Mouse (Mus musculus) ovary, postnatal 10 days (tissue): ENCODE measurements around the gene Ube3b.

ENCODE experiments used
- DNase-seq: peaks from one replicate; pipeline ENCODE4 v3.0.0; 2022; ENCODE audit warnings: low spot score

Gene Ube3b

DNA sequence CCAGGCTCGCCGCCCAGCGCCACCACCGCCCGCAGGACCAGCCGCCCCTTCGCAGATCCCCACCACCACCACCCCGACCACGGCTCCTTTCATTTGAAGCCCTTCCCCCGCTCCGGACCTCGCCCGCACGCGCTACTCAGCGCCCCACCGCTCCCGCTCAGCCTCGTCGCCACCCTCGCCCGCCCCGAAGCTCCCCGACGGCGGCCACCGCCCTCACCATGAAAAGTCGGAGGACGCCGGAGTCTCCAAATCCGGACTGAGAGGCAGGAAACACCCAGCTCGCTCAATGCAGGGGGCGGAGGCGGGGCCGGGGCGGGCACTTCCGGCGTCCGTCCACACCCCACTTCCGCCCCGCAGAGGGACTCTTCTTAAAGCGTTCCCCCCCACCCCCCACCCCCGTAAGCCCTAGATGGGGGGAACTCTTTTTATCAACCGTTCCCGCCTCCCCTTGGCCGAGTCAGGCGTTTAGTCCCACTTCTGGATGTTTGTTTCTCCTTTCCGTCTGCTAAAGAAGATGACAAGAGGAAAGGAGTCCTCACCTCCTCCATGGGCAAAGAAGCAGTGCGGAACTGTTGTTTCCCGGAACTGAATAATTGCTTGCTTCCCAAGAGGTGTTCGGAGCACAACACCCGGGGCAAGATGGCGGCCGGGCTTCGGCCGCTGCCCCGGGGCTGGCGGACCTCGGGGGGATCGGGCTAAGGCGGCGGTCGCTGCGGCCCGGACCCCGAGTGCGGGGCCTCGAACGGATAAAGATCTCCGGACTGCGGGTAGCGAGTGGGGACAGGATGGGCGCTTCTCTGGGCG lies at the start of gene Ube3b, which contains the start of gene Kctd10:
Ube3b (plus strand) TSS at position 399 of the 804 bp plus-strand sequence.
Kctd10 (minus strand) TSS at position 300 of the 804 bp plus-strand sequence.
- peak; percentile 72 for DNase-seq

DNA sequence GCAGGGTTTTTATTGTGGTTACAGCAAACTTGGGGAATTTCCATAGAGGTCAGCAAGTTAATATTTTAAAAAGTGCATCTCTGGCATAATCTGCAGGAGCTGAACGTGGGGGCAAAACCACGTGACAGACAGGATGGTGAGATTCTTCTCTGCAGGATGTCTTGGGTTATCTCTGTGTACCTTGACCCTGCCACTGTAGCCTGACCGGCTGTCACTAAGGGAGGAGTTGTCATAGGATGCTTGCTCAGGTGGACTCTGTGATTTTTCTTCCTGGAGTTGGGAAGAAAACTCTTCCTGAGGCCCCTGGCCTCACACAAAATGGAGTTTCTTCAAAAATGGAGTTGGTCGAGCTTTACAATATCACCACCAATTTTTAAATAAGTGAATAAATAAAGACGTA lies 37.4 kb upstream of the Ube3b start:
- no peak for DNase-seq

DNA sequence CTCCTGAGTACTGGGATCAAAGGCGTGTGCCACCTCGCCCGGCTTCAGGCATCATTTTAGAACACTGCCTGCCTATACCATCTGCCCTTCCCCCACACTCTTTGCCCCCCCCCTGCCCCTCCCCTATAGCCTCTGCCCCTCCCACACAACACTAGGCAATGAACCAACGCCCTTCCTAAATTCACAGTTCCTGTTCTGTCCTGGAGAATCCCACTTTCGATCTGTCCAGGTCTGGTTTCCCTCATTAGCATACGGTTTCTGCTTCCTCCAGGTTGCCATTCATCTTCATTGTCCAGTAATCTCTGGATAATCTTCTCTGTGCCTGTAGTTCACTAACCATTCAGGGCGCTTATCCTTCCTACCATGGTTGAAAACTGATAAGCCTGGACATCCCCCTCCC lies 36.8 kb upstream of the Ube3b start:
- no peak for DNase-seq

DNA sequence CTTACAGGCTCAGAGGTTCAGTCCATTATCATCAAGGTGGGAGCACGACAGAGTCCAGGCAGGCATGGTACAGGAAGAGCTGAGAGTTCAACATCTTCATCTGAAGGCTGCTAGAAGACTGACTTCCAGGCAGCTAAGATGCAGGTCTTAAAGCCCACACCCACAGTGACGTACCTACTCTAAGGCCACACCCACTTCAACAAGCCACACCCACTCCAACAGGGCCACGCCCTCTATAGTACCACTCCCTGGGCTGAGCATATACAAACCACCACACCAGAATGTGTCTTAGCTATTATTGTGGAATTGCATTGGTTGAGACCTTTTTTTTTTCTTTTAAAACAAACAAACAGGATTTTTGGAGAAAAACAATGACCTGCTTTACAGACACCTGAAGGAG lies 34.9 kb upstream of the Ube3b start:
- no peak for DNase-seq

- no peak for DNase-seq
Observed at GRCm38 (mm10) chr5:114347005-114347404, 33.4 kb upstream of the Ube3b start.

DNA sequence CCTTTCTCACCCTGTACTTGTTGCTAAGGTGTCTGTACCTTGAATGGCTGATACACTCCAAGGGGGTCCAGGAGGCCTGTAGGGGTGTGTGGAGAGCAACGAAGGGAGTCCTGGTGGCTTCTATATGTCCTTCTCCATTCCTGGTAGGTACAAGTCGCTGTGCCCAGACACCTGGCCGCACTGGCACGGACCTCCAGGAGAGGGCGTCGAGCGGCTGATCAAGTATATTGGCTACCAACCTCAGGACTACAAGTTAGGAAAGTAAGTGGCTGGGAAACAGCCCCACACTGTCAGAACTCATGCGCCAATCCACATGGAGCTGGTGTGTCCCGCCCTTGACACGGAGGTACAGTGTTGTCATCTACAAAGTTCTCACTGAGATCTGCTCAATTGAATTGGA lies 28.9 kb upstream of the Ube3b start:
- no peak for DNase-seq

DNA sequence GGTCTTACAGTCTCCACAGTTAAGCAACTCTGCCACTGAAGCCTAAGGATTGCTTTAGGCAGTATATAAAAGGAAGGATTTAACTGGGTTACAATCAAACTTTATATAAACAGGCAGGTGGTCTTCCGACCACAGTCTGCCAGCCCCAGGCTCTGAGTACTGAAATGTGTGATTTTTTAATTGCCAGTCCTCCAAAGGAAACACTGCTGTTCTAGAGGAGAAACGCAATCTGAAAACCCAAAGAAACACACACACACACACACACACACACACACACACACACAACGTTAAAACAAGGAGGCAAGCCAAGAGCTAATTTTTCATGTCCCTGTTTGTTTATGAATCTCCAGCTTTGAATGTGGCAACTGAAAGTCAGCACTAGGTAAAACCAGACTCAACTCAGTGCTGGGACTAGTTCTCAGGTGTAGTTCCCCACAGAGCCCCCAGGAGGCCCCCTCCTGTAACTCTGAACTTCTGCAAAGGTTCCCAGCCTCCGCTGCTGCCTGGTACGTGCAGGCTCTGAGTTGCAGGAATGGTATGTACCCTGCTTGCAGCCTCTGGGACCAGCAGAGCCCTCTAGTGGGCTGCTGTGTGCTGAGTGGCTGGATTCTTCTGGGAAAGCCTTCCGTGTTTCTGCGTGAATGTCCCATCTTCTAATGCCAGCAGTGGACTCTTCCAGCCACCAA lies 24.0 kb upstream of the Ube3b start:
- DNase-seq = no peak

DNA sequence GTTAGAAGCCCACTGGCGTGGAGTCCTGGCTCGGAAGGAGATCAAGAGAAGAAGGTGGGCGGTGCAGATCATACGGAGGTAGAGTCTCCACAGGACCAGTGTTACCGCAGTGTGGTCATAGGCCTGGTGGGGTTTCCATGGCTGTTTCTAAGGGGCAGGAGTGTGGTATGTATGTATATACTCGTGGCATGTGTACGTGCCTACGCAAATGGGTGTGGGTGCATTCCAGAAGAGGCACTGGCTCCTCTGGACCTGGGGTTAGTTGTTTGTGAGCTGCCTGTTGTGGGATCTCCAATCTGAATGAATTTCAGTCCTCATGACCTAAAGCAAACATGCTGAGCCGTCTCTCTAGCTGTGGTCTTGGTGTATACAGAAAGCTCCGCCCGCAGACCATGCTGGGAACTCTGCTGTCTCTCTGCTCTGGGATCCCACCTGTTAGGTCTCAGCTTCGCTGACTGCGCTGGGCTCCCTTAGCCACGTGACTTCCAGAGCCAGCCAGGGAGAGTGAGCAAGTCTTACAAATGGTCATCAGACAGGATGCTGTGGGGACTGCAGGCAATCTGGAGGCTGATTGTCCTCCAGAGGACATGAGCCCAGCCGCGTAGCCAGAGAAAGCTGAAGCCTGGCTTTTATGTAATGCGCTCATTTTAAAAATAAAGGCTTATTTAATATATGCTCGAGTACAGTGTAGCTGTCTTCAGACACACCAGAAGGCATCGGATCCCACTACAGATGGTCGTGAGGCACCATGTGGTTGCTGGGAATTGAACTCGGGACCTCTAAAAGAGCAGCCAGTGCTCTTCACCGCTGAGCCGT lies 23.3 kb upstream of the Ube3b start:
- no peak for DNase-seq

DNA sequence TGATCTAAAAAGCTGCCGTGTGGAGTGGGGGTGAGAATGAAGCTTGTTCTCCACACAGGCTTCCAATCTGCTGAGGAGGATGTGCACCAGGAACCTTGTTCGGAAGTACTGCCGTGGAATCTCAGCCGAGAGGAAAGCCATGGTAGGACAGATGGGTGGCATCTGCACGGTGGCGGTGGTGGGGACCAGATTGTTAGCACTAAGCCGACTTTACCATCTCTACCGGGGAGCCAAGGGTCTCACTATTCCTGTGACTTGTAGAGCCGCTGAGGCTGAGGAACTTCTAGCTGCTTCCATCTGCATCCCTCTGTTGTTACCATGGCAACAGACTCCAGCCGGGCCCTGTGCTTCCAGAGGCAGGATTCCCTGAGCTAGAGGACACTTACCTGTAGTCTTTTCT lies 21.6 kb upstream of the Ube3b start:
- no peak for DNase-seq

DNA sequence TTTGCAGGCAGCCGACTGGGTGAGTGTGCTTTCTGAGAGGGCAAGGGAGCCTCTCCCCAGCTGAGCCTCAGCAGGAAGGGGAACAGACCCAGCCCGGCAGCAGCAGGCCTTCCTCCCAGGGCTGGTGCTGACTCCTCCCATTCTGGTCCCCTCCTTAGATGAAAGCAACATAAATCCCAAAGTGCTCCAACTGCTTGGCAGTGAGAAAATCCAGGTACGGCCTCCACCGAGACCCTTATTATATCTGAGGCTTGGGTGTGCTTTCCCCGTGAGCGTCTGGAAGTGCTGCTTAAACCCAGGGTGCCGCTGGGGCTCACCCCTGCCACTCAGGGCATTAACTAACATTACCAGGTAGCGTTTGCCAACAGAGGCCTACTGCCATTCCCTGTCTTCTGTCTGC lies 20.8 kb upstream of the Ube3b start:
- no peak for DNase-seq

GRCm38 (mm10) chr5:114360968-114361367 lies 19.4 kb upstream of the Ube3b start:
- DNase-seq = no peak

GRCm38 (mm10) chr5:114365043-114365752 lies 15.2 kb upstream of the Ube3b start:
- DNase-seq = no peak

DNA sequence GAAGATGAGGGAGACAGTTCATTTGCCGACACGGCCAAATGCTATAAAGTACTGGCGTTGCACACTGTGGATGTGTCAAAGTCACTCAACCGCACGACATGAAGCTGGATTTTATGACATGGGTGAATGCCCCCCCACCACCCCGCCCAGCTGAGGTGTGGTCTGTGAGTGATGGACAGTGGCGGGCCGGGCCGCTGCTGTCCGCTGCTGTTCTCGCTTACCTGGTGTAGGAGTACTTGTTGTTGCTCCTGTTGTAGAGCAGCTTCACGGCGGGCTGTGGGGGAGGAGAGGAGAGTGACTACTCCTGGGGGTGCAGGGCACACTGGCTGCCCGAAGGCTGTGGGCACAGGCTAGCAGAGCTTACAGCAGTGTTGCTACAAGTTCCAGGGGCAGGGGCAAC lies 12.3 kb upstream of the Ube3b start:
- no peak for DNase-seq

DNA sequence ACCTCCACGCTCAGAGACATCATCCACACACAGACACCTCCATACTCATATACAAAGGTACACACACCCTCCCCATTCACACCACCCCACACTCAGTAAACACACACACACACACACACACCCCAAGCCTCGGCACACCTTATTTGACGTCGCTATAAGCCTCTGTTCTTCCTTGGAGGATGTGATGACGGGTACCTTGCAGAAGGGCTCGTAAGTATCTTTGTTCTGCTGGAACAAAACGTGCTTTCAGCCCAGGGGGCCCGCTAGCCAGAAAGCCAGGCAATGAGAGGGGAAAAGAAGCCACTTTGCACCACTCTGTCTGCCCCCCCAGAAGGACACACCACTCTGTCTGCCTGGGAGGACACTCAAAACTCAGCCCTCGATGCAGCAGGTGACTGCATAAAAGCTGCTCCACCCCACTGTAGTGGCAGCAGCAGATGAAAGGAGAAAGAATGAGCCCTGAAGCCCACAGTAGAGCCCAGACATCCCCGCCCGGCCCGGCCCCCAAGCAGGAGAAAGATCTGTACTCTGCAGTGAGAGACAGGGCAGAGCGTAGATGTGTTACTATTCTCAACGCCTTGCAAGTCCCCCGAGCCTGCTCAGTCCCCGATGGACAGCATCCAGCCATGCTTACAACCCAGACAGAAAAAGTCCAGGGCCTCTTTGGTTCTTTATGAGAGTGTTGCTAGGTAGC lies 11.5 kb upstream of the Ube3b start:
- DNase-seq = no peak

GRCm38 (mm10) chr5:114369921-114370320 lies 10.5 kb upstream of the Ube3b start:
- DNase-seq = no peak

- no peak for DNase-seq
Observed at GRCm38 (mm10) chr5:114370371-114370776, 10.0 kb upstream of the Ube3b start.

DNA sequence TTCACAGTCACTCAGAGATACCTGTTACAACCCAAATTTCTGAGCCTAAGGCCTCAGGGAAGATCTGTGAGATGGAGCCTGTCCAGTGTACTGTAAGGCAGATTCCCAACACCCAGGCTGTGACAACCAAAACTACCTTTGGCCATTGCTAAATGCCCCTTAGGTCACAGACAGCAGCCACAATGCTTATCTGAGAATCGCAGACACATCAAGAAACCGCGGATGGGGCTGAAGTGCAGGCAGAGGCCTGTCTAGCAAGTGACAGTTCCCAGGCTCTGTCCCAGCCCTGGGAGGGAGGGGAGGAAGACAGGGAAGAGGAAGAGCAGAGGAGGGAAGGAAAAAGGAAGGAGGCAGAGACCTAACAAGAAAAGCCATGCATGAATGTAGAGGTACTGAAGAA lies 9.1 kb upstream of the Ube3b start:
- no peak for DNase-seq

DNA sequence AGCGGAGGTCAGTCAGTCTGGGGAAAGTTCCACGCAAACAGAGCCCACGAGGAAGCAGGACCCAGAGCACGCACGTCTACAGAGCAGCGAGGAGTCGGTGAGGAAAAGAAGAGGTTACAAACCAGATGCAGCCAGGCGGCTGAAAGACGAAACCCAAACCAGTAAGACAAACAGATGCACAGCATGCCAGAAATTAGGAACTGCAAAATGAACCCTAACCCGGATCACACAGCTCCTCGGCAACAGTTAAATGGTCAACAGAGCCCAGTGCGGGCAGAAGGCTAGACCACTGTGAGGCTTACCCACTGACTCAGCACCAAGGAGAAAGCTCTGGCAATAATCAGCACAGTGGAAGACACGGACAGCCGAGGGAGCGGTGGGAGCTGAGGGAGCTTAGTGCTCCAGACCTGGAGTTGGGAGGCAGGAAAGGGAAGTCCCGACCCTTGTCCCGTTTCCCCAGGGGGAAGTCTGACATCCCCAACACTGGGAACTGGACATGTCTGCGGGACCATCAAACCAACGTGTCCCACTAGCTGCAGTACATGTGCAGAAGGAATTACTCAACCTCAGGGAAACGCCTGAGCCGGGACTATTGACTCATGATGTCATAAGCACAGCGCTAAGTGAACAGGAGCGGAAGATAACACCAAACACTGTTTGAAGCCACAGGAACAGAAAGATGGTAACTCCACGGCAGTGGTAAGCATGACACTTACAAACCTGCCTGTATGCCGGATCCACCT lies 8.5 kb upstream of the Ube3b start:
- DNase-seq = no peak

- DNase-seq = no peak
Observed at GRCm38 (mm10) chr5:114372565-114372964, 7.8 kb upstream of the Ube3b start.

DNA sequence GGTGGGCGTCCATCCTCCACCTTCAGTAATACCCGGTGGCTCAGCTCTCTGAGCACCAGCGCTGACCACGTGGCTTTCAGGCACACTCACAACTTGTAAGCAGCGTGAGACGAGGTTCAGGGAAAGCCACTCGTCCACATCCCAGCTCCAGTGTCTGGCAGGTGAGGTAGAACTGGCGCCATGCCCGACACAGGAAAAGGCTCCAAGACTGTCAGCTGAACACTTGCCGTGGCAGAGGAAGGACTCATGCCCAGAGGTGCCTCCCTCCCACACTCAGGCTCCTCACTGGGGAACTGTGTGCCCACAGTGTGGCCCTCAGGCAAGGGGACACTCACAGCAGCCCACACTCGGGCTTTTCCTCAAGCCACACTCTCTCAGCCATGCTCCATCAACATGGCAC lies 7.2 kb upstream of the Ube3b start:
- no peak for DNase-seq

DNA sequence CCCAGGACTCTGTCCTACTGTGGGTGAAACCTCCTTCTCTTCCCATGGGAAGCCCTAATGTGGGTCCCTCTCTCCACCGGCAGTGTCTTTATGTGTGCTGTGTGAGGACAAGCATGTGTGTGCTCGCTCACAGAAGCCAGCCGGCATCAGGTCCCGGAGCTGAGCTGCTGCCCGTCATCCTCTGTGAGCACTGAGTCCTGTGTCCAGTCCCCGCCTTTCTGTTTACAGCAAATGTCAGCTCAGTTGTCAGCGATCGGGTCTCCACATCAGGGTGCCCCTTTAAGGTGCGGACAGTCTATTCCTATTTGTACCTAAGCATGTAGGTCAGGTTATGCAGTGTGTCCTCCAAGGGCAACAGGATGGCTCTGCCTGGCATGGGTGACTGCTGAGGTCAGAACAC lies 6.8 kb upstream of the Ube3b start:
- DNase-seq = no peak
